Mouse (Mus musculus) heart, embryonic 11.5 days (tissue): ENCODE data around the gene R3hdm4. TPM values are rescaled to one million over a fixed set of nuclear protein-coding genes. Genes with fewer than 3 reads are reported as not detected.

Experiments used
- ATAC-seq: fragments of 200-750 bp; cut with Nextera tagmentation; replicated peaks from 2 replicates; pipeline ENCODE4 v1.8.0; 2017; ENCODE audit warnings: moderate library complexity; ENCODE audit not compliant: insufficient number of reproducible peaks, low FRiP score, low TSS enrichment
- H3K27ac ChIP-seq: fragments of 300-500 bp; sonication (generic); 2 replicates; pipeline ENCODE4 v1.5.1; 2014; ENCODE audit warnings: mild to moderate bottlenecking, low read depth, low read length
- H3K27me3 ChIP-seq: fragments of 300-500 bp; sonication (generic); 2 replicates; pipeline ENCODE4 v1.6.1; 2014; ENCODE audit warnings: mild to moderate bottlenecking, low read length, mixed read lengths; ENCODE audit not compliant: control insufficient read depth, insufficient read depth
- H3K36me3 ChIP-seq: fragments of 300-500 bp; sonication (generic); 2 replicates; pipeline ENCODE4 v1.6.1; 2014; ENCODE audit warnings: mild to moderate bottlenecking, low read length, moderate library complexity, mixed read lengths; ENCODE audit not compliant: control insufficient read depth, insufficient read depth
- H3K4me1 ChIP-seq: fragments of 300-500 bp; sonication (generic); 2 replicates; pipeline ENCODE4 v1.6.1; 2014; ENCODE audit warnings: low read length; ENCODE audit not compliant: control insufficient read depth, insufficient read depth
- H3K4me2 ChIP-seq: fragments of 300-500 bp; sonication (generic); 2 replicates; pipeline ENCODE4 v1.6.1; 2014; ENCODE audit warnings: mild to moderate bottlenecking, moderate library complexity
- H3K4me3 ChIP-seq: fragments of 300-500 bp; sonication (generic); 2 replicates; pipeline ENCODE4 v1.5.1; 2014; ENCODE audit warnings: low read depth, low read length
- H3K9ac ChIP-seq: fragments of 300-500 bp; sonication (generic); 2 replicates; pipeline ENCODE4 v1.6.1; 2014; ENCODE audit warnings: mild to moderate bottlenecking, low read depth, low read length, moderate library complexity
- H3K9me3 ChIP-seq: fragments of 300-500 bp; sonication (generic); replicated peaks from 2 replicates; pipeline ENCODE4 v1.6.1; 2016; ENCODE audit warnings: low read length; ENCODE audit not compliant: control insufficient read depth
- WGBS: fragments of 180-500 bp; shearing (Covaris S2); extraction: QIAGEN DNeasy Blood & Tissue Kit; methylation state at CpG from one replicate; pipeline ENCODE4 v1.1.7; 2014; ENCODE audit not compliant: insufficient replicate concordance; 5-methylcytosine and 5-hydroxymethylcytosine counted together
- polyA plus RNA-seq: library from polyadenylated mRNA; unstranded; fragments of >200 nt; fragmentation: Nextera tagmentation; extraction: Ambion mirVana; gene quantifications from 2 replicates; pipeline ENCODE4 v1.2.1, GENCODE M21; 2014

The R3hdm4 gene
- polyA plus RNA-seq, 1 experiment from 2014 or later: 87.6 TPM

- no peak for ATAC-seq
Measured at GRCm38 (mm10) chr10:79865801-79866295, 55.2 kb downstream of the R3hdm4 start.

GRCm38 (mm10) chr10:79865189-79865601 is 55.8 kb downstream of the R3hdm4 start:
- Histone ChIP-seq H3K36me3 (peaks cover 29% of the 10 kb centered on the region), H3K27ac (no peak overlapping the region), H3K4me1 (no peaks in the 10 kb centered on the region), H3K9ac (no peak overlapping the region), H3K4me2 (no peak overlapping the region), H3K4me3 (no peak overlapping the region), H3K27me3 (no peaks in the 10 kb centered on the region), H3K9me3 (no peaks in the 10 kb centered on the region)
- ATAC-seq: no peak
- 58% methylated on average over 12 of the region's 12 CpGs for WGBS

More at GRCm38 (mm10) chr10:79865801-79866295, 55.2 kb downstream of the R3hdm4 start:
- Histone ChIP-seq H3K4me2 (no peak overlapping the region), H3K27ac (no peak overlapping the region), H3K4me1 (no peaks in the 10 kb centered on the region), H3K4me3 (no peak overlapping the region), H3K36me3 (peaks cover 23% of the 10 kb centered on the region), H3K9me3 (no peaks in the 10 kb centered on the region), H3K27me3 (no peaks in the 10 kb centered on the region), H3K9ac (no peak overlapping the region)
- 68% methylated on average over 19 of the region's 19 CpGs for WGBS

- WGBS: 47% methylated on average over 10 of the region's 10 CpGs
- no peak overlapping the region for H3K4me3 ChIP-seq
- H3K36me3 ChIP-seq: peaks cover 36% of the 10 kb centered on the region
Measured at GRCm38 (mm10) chr10:79864351-79865188, 56.4 kb downstream of the R3hdm4 start.

DNA sequence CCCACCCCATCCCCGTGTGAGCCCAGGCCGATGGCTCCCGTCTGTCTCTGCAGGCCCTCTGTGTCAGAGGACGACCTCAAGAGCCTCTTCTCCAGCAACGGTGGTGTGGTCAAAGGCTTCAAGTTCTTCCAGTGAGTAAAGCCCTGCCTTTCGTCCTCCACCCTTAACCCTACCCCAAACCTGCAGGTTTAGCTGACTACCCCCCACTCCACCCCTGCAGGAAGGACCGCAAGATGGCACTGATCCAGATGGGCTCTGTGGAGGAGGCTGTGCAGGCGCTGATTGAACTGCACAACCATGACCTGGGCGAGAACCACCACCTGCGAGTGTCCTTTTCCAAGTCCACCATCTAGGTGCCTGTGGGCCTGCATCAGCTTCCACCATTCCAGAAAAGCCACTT is 58.1 kb downstream of the R3hdm4 start:
- Histone ChIP-seq H3K4me2 (no peak overlapping the region), H3K27ac (no peak overlapping the region), H3K27me3 (no peaks in the 10 kb centered on the region), H3K4me3 (no peak overlapping the region), H3K4me1 (peaks cover 12% of the 10 kb centered on the region), H3K36me3 (peaks cover 41% of the 10 kb centered on the region), H3K9ac (no peak overlapping the region), H3K9me3 (no peaks in the 10 kb centered on the region)
- 73% methylated on average over 10 of the region's 10 CpGs for WGBS
- no peak for ATAC-seq

More at GRCm38 (mm10) chr10:79864351-79865188, 56.4 kb downstream of the R3hdm4 start:
- Histone ChIP-seq H3K27ac (no peak overlapping the region), H3K4me2 (no peak overlapping the region), H3K27me3 (no peaks in the 10 kb centered on the region), H3K9ac (no peak overlapping the region), H3K9me3 (no peaks in the 10 kb centered on the region), H3K4me1 (no peaks in the 10 kb centered on the region)
- ATAC-seq: 0 out of 2 replicates have a peak, but pooled peaks have one; percentile 6

GRCm38 (mm10) chr10:79862049-79862788 is 58.8 kb downstream of the R3hdm4 start:
- H3K4me3 ChIP-seq: no peak overlapping the region
- H3K27me3 ChIP-seq: no peaks in the 10 kb centered on the region
- no peak overlapping the region for H3K27ac ChIP-seq
- WGBS: 91% methylated on average over 23 of the region's 23 CpGs
- ATAC-seq: no peak
- no peaks in the 10 kb centered on the region for H3K9me3 ChIP-seq
- H3K36me3 ChIP-seq: peaks cover 44% of the 10 kb centered on the region
- peaks cover 19% of the 10 kb centered on the region for H3K4me1 ChIP-seq
- H3K4me2 ChIP-seq: no peak overlapping the region
- H3K9ac ChIP-seq: no peak overlapping the region

DNA sequence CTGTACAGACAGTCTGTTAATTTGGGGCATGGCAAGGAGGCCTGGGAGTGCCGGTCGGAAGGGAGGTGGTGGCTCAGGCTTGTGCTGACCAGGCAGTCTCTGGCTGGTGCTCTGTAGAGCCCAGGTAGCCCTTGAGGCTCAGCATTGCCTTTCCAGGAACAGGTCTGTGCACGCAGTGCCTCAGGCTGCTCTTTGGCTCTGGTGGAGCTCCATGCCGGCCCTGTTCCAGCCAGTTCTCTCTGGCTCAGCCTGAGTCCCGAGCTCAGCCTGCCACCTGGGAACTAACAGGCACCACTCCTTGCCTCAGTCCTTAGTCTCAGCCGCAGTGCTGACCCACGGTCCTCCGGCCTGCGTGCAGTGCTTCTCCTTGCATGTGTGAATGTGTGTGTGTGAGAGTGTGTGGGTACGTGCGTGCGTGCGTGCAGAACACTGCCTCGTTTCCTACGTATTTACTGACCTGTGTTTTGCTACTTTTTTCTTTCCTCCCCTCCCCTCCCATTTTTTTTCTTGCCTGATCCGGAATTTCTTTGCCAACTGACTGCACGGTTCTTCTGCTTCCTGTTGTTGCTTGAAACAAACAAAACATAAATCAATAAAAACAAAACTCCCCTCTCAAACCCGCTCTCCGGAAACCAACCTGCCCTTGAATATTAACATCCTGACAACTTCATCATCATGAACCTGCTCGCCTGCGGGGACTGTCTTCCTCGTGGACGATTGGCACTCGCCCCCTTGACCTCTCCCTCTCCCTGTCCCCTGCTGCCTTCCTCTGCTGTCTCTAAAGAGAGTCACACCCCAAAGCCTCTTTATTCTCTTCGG is 59.6 kb downstream of the R3hdm4 start:
- H3K4me1 ChIP-seq: peaks cover 27% of the 10 kb centered on the region
- peaks cover 42% of the 10 kb centered on the region for H3K36me3 ChIP-seq
- ATAC-seq: no peak

DNA sequence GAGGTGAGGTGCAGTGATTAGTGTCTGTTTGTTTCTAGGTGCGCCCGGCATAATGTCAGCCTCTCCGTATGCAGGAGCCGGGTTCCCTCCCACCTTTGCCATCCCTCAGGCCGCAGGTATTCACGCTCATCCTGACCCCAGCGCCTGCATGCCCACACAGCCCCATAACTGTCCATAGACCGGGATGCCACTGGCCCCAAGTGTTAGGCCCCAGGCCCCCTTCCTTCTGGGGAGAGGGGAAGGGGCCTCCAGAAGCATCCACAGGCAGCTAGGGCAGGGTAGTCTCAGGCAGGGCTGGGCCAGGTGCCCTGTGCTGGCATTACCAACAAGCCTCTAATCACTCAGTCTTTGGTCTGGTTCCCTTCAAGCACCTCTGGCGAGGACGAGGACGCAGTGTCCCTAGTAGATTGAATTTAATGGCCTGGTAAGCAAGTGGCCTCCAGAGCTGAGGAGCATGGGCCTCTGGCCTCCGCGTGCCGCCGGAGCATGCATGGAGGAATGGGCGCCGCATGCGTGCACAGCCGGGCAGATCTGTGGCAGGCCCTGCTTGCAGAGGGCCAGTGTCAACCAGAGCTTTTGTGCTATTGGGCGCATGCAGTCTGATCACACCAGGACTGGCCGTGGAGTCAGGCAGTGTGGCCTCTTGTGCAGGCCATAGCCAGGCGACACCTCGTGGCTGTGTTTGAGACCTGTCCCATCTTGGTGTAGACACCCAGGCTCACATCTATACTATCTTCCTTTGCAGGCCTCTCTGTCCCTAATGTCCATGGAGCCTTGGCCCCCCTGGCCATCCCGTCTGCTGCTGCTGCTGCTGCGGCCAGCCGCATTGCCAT is 60.7 kb downstream of the R3hdm4 start:
- ATAC-seq: no peak
- H3K27ac ChIP-seq: no peak overlapping the region
- H3K4me1 ChIP-seq: peaks cover 29% of the 10 kb centered on the region

More for the DNA sequence above, 59.6 kb downstream of the R3hdm4 start:
- Histone ChIP-seq H3K4me2 (no peak overlapping the region), H3K9me3 (no peaks in the 10 kb centered on the region), H3K9ac (no peak overlapping the region), H3K4me3 (no peak overlapping the region), H3K27ac (no peak overlapping the region), H3K27me3 (no peaks in the 10 kb centered on the region)
- 87% methylated on average over 25 of the region's 25 CpGs for WGBS

More for the DNA sequence above, 60.7 kb downstream of the R3hdm4 start:
- 89% methylated on average over 26 of the region's 26 CpGs for WGBS
- H3K36me3 ChIP-seq: peaks cover 41% of the 10 kb centered on the region
- no peak overlapping the region; the same call in 1 of the 2 replicates for H3K4me3 ChIP-seq
- 0 out of 2 replicates have a peak overlapping the region, but pooled peaks have one; percentile 44 for H3K9ac ChIP-seq
- H3K9me3 ChIP-seq: no peaks in the 10 kb centered on the region
- no peak overlapping the region for H3K4me2 ChIP-seq
- H3K27me3 ChIP-seq: no peaks in the 10 kb centered on the region
